Mouse (Mus musculus) left cerebral cortex, postnatal 25 days (tissue): ENCODE measurements at regions not wholly inside any gene's neighbourhood (a gene's known extent, or its start where the extent isn't known, plus 50 kb on each side); places are given as distances from the start of the nearest gene placed in this dataset.
A peak's percentile ranks its signal among the peaks of the same experiment; 100 is the strongest.

ENCODE experiments used
- DNase-seq, 2 experiments: peaks; one replicate each; pipeline ENCODE4 v3.0.0; 2022; ENCODE audit warnings: low spot score in 2 of 2, mixed read lengths in 1 of 2
- intact Hi-C: fragments of 180-260 bp; cut with DNase I; formaldehyde crosslinking; loops from one replicate; pipeline ENCODE4 v1.15.1; 2025

DNA sequence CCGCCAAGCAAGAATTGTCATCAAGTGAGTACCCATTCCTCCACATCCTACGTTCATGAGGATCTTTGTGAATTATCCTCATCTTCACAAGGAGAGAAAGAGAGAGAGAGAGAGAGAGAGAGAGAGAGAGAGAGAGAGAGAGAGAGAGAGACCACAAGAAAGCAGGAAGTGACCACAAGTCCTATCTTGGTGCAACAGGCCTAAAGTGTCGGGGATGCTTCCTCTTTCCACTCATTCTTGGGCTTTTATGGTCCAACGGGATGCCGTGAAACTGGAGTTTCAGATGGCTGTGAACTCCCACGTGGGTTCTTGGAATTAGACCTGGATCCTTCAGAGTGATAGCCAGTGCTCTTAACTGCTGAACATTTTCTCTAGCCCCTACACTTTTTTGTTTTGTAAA is 53.1 kb upstream of the Rai14 start:
- intact Hi-C loops: no loop called here

GRCm38 (mm10) chr15:10770410-10771310 is 56.2 kb upstream of the Rai14 start:
- DNase-seq: no peak
- intact Hi-C loops: no loop called here

More for the DNA sequence above, 53.1 kb upstream of the Rai14 start:
- no peak for DNase-seq

GRCm38 (mm10) chr15:10771311-10771690 is 56.9 kb upstream of the Rai14 start:
- intact Hi-C loops: no loop called here
- no peak for DNase-seq

DNA sequence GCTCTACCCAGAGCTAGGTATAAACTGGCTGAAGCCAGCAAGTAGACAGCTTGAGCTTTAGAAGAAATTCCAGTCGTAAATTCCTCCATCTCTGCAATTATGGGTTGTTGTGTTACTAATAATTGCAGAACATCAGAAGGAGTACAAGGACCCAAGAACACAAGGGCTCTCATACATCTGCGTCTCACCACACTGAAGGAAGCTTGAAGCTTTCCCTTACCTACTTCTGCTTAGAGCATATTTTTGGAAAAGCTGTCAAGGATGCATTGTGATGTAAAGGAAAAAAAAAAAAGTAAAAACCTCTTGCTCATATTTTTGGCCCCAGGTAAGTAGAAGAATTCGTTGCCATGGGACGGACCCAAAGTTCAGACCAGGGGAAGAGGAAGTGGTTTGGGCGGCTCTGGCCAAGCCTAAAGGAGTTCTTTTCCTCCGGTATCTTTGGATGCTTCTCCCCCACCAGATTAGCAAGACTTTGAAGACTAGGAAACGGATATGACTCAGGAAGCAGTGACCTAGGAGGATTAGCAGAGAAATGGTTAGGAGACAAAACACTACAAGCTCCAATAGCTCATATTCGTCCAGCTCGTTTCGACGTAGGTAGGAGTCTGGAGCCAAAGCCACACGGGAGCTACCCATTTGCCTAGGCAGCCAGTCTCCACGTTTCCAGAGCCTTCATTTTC is 65.7 kb upstream of the Rai14 start:
- no peak for DNase-seq
- intact Hi-C loops: no loop called here

GRCm38 (mm10) chr15:10789371-10789770 is 74.9 kb upstream of the Rai14 start:
- DNase-seq: no peak
- intact Hi-C loops: no loop called here

DNA sequence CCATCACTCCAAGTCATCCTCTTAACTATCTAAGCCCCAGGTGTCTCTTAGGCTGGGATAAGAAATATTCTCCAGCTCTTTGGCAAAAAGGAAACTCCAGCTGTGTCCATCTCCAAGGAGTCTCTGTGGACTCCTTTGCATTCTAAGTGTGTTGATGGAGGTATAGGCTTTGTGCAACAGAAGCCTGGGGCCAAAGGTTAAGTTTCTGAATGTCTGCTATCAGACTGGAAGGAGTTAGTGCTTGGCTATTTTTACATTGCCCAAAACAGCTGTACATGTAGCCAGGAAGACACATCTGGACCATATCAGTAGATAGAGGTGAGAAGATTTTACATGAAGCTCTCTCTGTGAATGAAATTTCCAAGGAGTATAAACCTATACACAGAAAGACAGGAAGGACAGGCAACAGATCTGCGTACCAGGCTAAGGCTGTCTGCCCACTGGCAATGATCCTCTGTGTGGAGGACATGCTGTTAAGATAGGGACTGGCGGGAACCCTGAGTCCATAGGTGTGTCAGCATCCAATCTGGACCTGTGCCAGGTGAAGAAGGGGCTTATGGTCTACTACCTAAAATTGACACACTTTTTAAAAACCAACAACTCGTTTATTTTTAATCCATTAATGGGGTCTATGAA is 76.6 kb upstream of the Rai14 start:
- no peak for DNase-seq
- intact Hi-C loops: no loop called here

DNA sequence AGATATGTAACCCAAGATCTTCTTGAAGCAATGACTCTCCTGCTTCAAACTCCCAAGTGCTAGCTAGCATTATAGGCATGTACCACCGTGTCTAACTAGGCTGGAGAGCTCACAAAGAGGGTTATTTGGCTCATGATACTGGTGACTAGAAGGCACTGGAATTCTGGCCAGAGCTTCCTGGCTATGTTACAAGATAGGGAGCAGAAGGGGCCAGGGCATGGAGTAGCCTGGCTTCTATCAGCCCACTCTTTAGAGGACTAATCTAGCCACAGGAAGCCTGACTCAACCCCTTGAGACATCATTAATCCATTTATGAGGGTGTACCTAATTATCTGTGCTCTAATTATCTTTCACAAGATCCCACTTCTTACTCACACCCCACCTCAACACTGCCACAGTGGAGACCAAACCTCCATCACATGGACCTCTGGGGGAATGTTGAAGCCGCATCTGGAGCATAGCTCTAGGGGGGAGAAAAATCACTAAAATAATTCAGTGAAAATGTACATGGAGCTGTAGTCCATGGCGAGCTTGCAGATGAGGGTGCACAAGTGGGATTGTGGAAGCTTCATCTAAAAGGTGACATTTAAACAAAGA is 77.2 kb upstream of the Rai14 start:
- DNase-seq: no peak
- intact Hi-C loops: no loop called here

- intact Hi-C loops: no loop called here
- no peak for DNase-seq
Observed at GRCm38 (mm10) chr15:10792156-10792555, 77.7 kb upstream of the Rai14 start.

- intact Hi-C loops: no loop called here
- peak in 1 of 2 experiments; percentile 0 for DNase-seq
Observed at GRCm38 (mm10) chr15:10795126-10795792, 80.8 kb upstream of the Rai14 start.

DNA sequence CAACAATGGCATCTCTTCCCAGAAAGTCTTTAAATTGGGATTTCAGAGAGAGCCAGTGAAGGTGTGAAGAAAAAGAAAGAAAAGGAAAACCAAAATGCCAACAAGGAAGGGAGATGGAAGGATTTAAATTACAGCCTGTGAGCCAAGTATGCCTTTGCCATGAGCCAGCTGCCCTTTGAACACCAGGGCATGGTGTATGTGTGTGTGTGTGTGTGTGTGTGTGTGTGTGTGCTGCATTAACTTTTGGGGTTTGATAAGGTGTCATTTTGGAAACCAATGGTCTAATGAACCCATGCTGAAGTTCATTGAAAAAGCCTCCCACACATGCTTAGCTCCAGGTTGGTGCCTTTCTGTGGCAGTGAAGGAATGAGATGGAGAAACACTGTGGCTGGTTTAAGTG is 85.2 kb upstream of the Rai14 start:
- no peak for DNase-seq
- intact Hi-C loops: no loop called here

- intact Hi-C loops: no loop called here
Observed at GRCm38 (mm10) chr15:10814195-10814594, 99.8 kb upstream of the Rai14 start.

DNA sequence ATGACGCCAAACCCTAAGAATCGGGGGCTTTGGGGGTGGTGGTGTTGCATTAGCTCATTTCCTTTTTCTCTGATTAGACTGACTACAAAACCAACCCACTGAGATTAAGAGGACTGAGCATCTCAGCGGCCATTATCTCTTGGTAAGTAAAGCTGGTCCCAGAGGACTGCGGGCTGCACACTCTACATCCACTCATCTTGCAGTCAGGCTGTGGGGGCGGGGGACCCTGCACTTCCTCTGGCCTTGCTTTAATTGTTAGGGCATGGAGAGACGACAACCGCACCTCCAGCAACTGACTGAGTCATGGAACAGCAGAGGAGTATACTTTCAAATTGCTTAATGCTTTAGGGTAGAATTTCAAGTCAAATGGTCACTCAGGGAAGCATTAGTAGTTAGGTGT is 100.3 kb upstream of the Rai14 start:
- intact Hi-C loops: no loop called here

More at GRCm38 (mm10) chr15:10814195-10814594, 99.8 kb upstream of the Rai14 start:
- no peak for DNase-seq

GRCm38 (mm10) chr15:10816213-10816621 is 101.8 kb upstream of the Rai14 start:
- DNase-seq: peak; percentile 20 to 82
- intact Hi-C loops: loop anchor here (2.0 kb wide), 1 partner anchor 25 kb away; no protein-coding TSS in a partner anchor

More for the DNA sequence above, 100.3 kb upstream of the Rai14 start:
- no peak for DNase-seq

DNA sequence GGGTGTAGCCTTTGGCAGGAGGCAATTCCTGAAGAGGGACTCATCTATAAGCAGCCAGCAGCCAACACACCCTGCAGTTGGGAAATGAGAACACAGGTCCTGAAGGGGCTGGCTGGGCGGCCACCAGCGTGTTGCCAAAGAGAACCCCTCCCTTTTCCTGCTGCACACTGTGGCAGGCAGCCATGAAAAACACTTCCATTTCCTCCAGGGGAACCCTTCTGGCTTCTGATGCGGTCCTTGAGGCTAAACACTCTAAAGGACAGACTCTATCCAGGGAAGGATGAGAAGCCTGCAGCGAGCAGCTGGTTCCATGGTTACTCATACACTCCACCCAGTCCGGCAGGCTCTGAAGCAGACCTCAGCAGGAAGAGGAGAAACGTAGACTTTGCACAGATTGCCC is 103.8 kb upstream of the Rai14 start:
- peak; percentile 32 to 63 for DNase-seq
- intact Hi-C loops: loop anchor here (2.0 kb wide), 1 partner anchor 51 kb away; no protein-coding TSS in a partner anchor

GRCm38 (mm10) chr15:10818706-10819105 is 104.3 kb upstream of the Rai14 start:
- DNase-seq: no peak
- intact Hi-C loops: loop anchor here (2.0 kb wide), 1 partner anchor 50 kb away; no protein-coding TSS in a partner anchor

DNA sequence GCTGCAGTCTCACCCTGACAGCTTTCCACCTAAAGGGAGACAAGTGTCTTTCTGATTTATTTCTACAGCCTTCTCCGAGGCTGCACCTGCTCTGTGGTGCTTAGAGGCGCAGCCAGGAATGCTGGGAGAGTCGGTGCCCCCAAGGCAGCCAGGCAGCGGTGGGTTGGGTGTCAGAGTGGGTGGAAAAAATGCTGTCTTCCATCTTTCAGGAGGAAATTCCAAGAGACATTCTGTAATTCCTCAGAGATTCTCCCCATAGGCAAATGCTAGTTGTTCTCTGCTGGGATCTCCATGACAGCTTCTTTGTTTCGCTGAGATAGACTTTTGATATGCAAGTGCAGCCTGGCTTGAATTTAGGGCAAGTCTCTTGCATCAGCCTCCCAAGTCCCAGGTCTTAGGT is 109.5 kb upstream of the Rai14 start:
- DNase-seq: peak in 1 of 2 experiments; percentile 78
- intact Hi-C loops: no loop called here

DNA sequence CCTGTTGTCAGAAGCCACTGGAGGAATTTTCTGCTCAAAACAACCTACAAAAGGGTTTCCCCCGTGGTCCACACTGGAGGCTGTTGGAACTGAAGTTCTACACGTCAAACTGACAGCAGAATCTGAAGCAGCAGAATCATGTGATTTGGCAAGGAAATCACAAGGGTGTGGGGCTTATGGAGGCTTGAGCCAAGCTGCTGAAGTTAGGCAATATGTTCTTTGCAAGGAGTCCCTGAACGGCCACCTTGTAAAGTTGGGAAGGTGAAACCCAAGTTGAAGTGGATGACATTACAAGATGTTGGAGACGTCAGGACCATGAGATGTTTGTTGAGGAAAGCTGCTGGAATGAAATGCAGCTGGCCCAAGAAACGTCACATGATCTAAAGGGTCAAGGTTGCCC is 115.2 kb upstream of the Rai14 start:
- no peak for DNase-seq
- intact Hi-C loops: no loop called here

- DNase-seq: no peak
- intact Hi-C loops: no loop called here
Observed at GRCm38 (mm10) chr15:10830478-10830877, 116.1 kb upstream of the Rai14 start.

DNA sequence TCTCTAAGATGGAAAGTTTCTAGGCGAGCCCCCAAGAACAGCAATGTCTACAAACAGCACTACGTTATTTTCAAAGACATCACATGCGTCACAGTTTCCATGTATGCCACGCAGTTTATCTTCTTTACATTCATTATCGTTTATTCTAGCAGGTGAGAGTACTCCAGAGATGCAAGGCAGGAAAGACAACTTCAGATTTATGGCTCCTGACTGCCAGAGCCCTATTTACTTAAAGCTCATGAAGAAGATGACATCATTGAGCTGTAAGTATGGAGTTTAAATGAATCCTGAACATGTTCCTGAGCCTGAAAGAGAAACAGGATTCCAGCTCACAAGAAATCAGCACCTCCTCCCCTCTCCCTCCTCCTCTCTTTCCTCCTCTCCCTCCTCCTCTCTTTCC is 116.7 kb upstream of the Rai14 start:
- intact Hi-C loops: no loop called here
- no peak for DNase-seq
